Mouse (Mus musculus): ENCODE measurements around the gene Gusb. TPM values are rescaled to one million over a fixed set of nuclear protein-coding genes. Genes with fewer than 3 reads are reported as not detected.
A peak's percentile ranks its signal among the peaks of the same experiment; 100 is the strongest.

The Gusb gene
- total and polyA plus RNA-seq, 3 experiments: 41.9 to 57.1 (median 42.6) TPM

GRCm38 (mm10) chr5:129974866-129975311, 28.0 kb downstream of the Gusb start:
- peak; percentile 23 for DNase-seq

- DNase-seq: no peak
These were observed 28.5 kb downstream of the Gusb start for GRCm38 (mm10) chr5:129974354-129974753.

- DNase-seq: peak; percentile 10
These were observed 31.4 kb downstream of the Gusb start for GRCm38 (mm10) chr5:129971491-129971890.

- no peak for DNase-seq
These were observed 34.4 kb downstream of the Gusb start for GRCm38 (mm10) chr5:129968417-129968816.

GRCm38 (mm10) chr5:129966448-129966847, 36.4 kb downstream of the Gusb start:
- DNase-seq: no peak

GRCm38 (mm10) chr5:129963224-129963623, 39.6 kb downstream of the Gusb start:
- DNase-seq: no peak

- no peak for DNase-seq
These were observed 47.1 kb downstream of the Gusb start for GRCm38 (mm10) chr5:129955792-129956191.

GRCm38 (mm10) chr5:129954473-129955254, 48.2 kb downstream of the Gusb start:
- peak; percentile 31 for DNase-seq

GRCm38 (mm10) chr5:129952143-129952542, 50.7 kb downstream of the Gusb start:
- no peak for DNase-seq

- DNase-seq: no peak
These were observed 55.3 kb downstream of the Gusb start for GRCm38 (mm10) chr5:129947528-129948033.

- no peak for DNase-seq
These were observed 59.4 kb downstream of the Gusb start for GRCm38 (mm10) chr5:129943402-129943801.

- DNase-seq: peak; percentile 70
These were observed 60.5 kb downstream of the Gusb start for GRCm38 (mm10) chr5:129942073-129942939.

GRCm38 (mm10) chr5:129941495-129942045, 61.3 kb downstream of the Gusb start, which contains the start of gene Vkorc1l1:
TSS of gene Vkorc1l1 (plus strand) at chr5:129941970.
- DNase-seq: peak; percentile 99

GRCm38 (mm10) chr5:129940736-129941494, 61.9 kb downstream of the Gusb start:
- DNase-seq: no peak

GRCm38 (mm10) chr5:129940281-129940680, 62.6 kb downstream of the Gusb start:
- DNase-seq: no peak

Other genes starting within 250 kb of the Gusb start
- 10 to 100 TPM; 20.8 to 23.4 TPM for gene Psph, start 215.6 kb downstream of the Gusb start, total RNA-seq (2021)
- gene Psph, start 215.6 kb downstream of the Gusb start, polyA plus RNA-seq (2012; rRNA removed): 48.7 and 49.3 TPM in 2 replicates
- gene Sumf2, start 156.1 kb downstream of the Gusb start, total RNA-seq (2021): 10 to 100 TPM; 35.4 to 43.2 TPM
- gene Sumf2, start 156.1 kb downstream of the Gusb start, polyA plus RNA-seq (2012; rRNA removed): 18.8 and 19.9 TPM in 2 replicates
- 1,000 to 10,000 TPM in 1 of 2 experiments, 100 to 1,000 TPM in 1; 641 to 1,175 TPM for gene Chchd2, start 115.6 kb downstream of the Gusb start, total RNA-seq (2021)
- 3,805 and 4,399 TPM in 2 replicates for gene Chchd2, start 115.6 kb downstream of the Gusb start, polyA plus RNA-seq (2012; rRNA removed)
- gene Zbed5, start 107.3 kb downstream of the Gusb start, total RNA-seq (2021): 1 to 10 TPM; 2.1 to 2.3 TPM
- 1.1 and 2.2 TPM in 2 replicates for gene Zbed5, start 107.3 kb downstream of the Gusb start, polyA plus RNA-seq (2012; rRNA removed)
- 1 to 10 TPM; 1.4 to 3.9 TPM for gene Phkg1, start 104.5 kb downstream of the Gusb start, total RNA-seq (2021)
- gene Phkg1, start 104.5 kb downstream of the Gusb start, polyA plus RNA-seq (2012; rRNA removed): 1.2 and 2.6 TPM in 2 replicates
- gene Nupr1l, start 94.5 kb downstream of the Gusb start, total RNA-seq (2021): 1 to 10 TPM; 2.8 to 4.4 TPM
- 17.3 and 23.6 TPM in 2 replicates for gene Nupr1l, start 94.5 kb downstream of the Gusb start, polyA plus RNA-seq (2012; rRNA removed)
- gene Vkorc1l1, start 61.1 kb downstream of the Gusb start, total RNA-seq (2021): 10 to 100 TPM; 23.0 to 33.8 TPM
- 9.8 and 10.4 TPM in 2 replicates for gene Vkorc1l1, start 61.1 kb downstream of the Gusb start, polyA plus RNA-seq (2012; rRNA removed)
- gene Asl, start 26.2 kb upstream of the Gusb start, total RNA-seq (2021): 100 to 1,000 TPM in 1 of 2 experiments, 10 to 100 TPM in 1; 92.5 to 106 TPM
- gene Asl, start 26.2 kb upstream of the Gusb start, polyA plus RNA-seq (2012; rRNA removed): 74.2 and 115 TPM in 2 replicates
- 10 to 100 TPM; 33.6 to 43.0 TPM for gene Crcp, start 26.2 kb upstream of the Gusb start, total RNA-seq (2021)
- gene Crcp, start 26.2 kb upstream of the Gusb start, polyA plus RNA-seq (2012; rRNA removed): 6.6 and 10.2 TPM in 2 replicates
- 10 to 100 TPM; 27.5 to 66.2 TPM for gene Tpst1, start 70.3 kb upstream of the Gusb start, total RNA-seq (2021)
- gene Tpst1, start 70.3 kb upstream of the Gusb start, polyA plus RNA-seq (2012; rRNA removed): 39.5 and 42.4 TPM in 2 replicates
- gene Kctd7, start 141.8 kb upstream of the Gusb start, total RNA-seq (2021): 10 to 100 TPM; 10.3 to 14.5 TPM
- 33.2 and 36.3 TPM in 2 replicates for gene Kctd7, start 141.8 kb upstream of the Gusb start, polyA plus RNA-seq (2012; rRNA removed)
- 10 to 100 TPM; 27.9 to 63.3 TPM for gene Rabgef1, start 168.7 kb upstream of the Gusb start, total RNA-seq (2021)
- 19.7 and 32.9 TPM in 2 replicates for gene Rabgef1, start 168.7 kb upstream of the Gusb start, polyA plus RNA-seq (2012; rRNA removed)
- gene Tmem248, start 214.0 kb upstream of the Gusb start, total RNA-seq (2021): 10 to 100 TPM; 66.7 to 78.7 TPM
- gene Tmem248, start 214.0 kb upstream of the Gusb start, polyA plus RNA-seq (2012; rRNA removed): 45.8 and 51.1 TPM in 2 replicates